21 mouse cellular contexts compared by ENCODE assay signal in genomic region chr12:85647955-85648354, GRCm38 (mm10). TPM values are rescaled to one million over a fixed set of nuclear protein-coding genes. Genes with fewer than 3 reads are reported as not detected.
A peak's percentile ranks its signal among the peaks of the same experiment; 100 is the strongest.
DNase-seq lines count a peak whose midpoint lies in the region; ATAC-seq and TF ChIP-seq lines count a peak whose summit lies in the region.
"Had no signal": no experiment of that assay in that cellular context is flagged by ENCODE, and none has a peak within 500 bp of the region (broad histone marks: within the 10 kb centered on the region; RNA-seq: fewer than 3 reads in every experiment).

No protein-coding gene starts in this region.

- no peak for TF ChIP-seq CTCF in bone marrow, adult 2 months (IDR thresholded peaks at IDR 0.05; ENCODE audit: control insufficient read depth, insufficient read depth, low read length)
- no peak for TF ChIP-seq CTCF in liver, postnatal 0 days (IDR thresholded peaks at IDR 0.05; ENCODE audit: low read depth)

- WGBS in liver, embryonic 15.5 days (ENCODE audit: insufficient replicate concordance), result 15% methylated on average over 1 of the region's 1 CpGs
- WGBS in bone marrow, adult 2 months, result 5% methylated on average over 1 of the region's 1 CpGs
- 20% methylated on average over 1 of the region's 1 CpGs for WGBS in liver, postnatal 0 days (ENCODE audit: insufficient replicate concordance)
- 97% methylated on average over 1 of the region's 1 CpGs for WGBS in neural tube, embryonic 15.5 days

- TF ChIP-seq EP300 in liver, postnatal 0 days (IDR thresholded peaks at IDR 0.05; ENCODE audit: low read depth), result no peak

- ATAC-seq in liver, embryonic 15.5 days (ENCODE audit: insufficient read depth), result no peak
- ATAC-seq in liver, postnatal 0 days, result peak; percentile 27; the same call in 1 of the 2 replicates
- peak; percentile 45 for ATAC-seq in neutrophil, adult 5-6 weeks (ENCODE audit: extremely low read depth, insufficient number of reproducible peaks, low FRiP score, poor library complexity, severe bottlenecking)
- no peak for ATAC-seq in neural tube, embryonic 15.5 days (ENCODE audit: low FRiP score)
- ATAC-seq: forebrain, embryonic 16.5 days; intestine, postnatal 0 days; midbrain, embryonic 13.5 days had no signal

- no peak overlapping the region for H3K4me3 ChIP-seq in liver, embryonic 15.5 days (replicated peaks)
- H3K4me3 ChIP-seq in bone marrow, adult 2 months (replicated peaks; ENCODE audit: control insufficient read depth, low read depth, low read length), result no peak overlapping the region
- no peak overlapping the region for H3K4me3 ChIP-seq in liver, postnatal 0 days (ENCODE audit: low read depth, low read length)
- H3K4me3 ChIP-seq in neural tube, embryonic 15.5 days (replicated peaks), result no peak overlapping the region
- H3K4me3 ChIP-seq: erythroblast, embryonic 14.5 days; heart, embryonic 10.5 days; limb, embryonic 10.5 days; limb, embryonic 15.5 days; midbrain, embryonic 13.5 days had no signal

- TF ChIP-seq POLR2A in bone marrow, adult 2 months (IDR thresholded peaks at IDR 0.05; ENCODE audit: borderline replicate concordance, control insufficient read depth, low read depth, low read length), result no peak

- H3K27me3 ChIP-seq in liver, embryonic 15.5 days, result no peaks in the 10 kb centered on the region
- no peaks in the 10 kb centered on the region for H3K27me3 ChIP-seq in liver, postnatal 0 days (ENCODE audit: insufficient read depth, low read length)
- H3K27me3 ChIP-seq in neural tube, embryonic 15.5 days (replicated peaks), result no peaks in the 10 kb centered on the region
- H3K27me3 ChIP-seq: limb, embryonic 15.5 days; midbrain, embryonic 13.5 days had no signal

- no peaks in the 10 kb centered on the region; the same call in 1 of the 2 replicates for H3K4me1 ChIP-seq in liver, embryonic 15.5 days (replicated peaks)
- peaks cover 14% of the 10 kb centered on the region for H3K4me1 ChIP-seq in bone marrow, adult 2 months (ENCODE audit: control insufficient read depth, insufficient read depth, low read length)
- peaks cover 7% of the 10 kb centered on the region for H3K4me1 ChIP-seq in liver, postnatal 0 days (ENCODE audit: insufficient read depth)
- no peaks in the 10 kb centered on the region for H3K4me1 ChIP-seq in neural tube, embryonic 15.5 days
- H3K4me1 ChIP-seq: midbrain, embryonic 13.5 days had no signal

- H3K9ac ChIP-seq in liver, embryonic 15.5 days, result no peak overlapping the region
- H3K9ac ChIP-seq in liver, postnatal 0 days (replicated peaks), result no peak overlapping the region
- no peak overlapping the region for H3K9ac ChIP-seq in neural tube, embryonic 15.5 days (replicated peaks)
- H3K9ac ChIP-seq: hindbrain, embryonic 14.5 days; limb, embryonic 15.5 days; lung, embryonic 14.5 days; midbrain, embryonic 13.5 days had no signal

- H3K9me3 ChIP-seq in liver, embryonic 15.5 days (replicated peaks), result no peaks in the 10 kb centered on the region
- H3K9me3 ChIP-seq in liver, postnatal 0 days (ENCODE audit: low read length), result no peaks in the 10 kb centered on the region
- H3K9me3 ChIP-seq in neural tube, embryonic 15.5 days (replicated peaks), result no peaks in the 10 kb centered on the region
- H3K9me3 ChIP-seq: heart, embryonic 10.5 days; limb, embryonic 10.5 days; limb, embryonic 15.5 days; midbrain, embryonic 13.5 days had no signal

- H3K4me2 ChIP-seq in liver, embryonic 15.5 days, result peak overlapping the region; percentile 13; the same call in 1 of the 2 replicates
- peak overlapping the region; percentile 29; the same call in 1 of the 2 replicates for H3K4me2 ChIP-seq in liver, postnatal 0 days (ENCODE audit: low read depth, low read length)
- no peak overlapping the region for H3K4me2 ChIP-seq in neural tube, embryonic 15.5 days
- H3K4me2 ChIP-seq: hindbrain, embryonic 14.5 days; limb, embryonic 15.5 days; lung, embryonic 14.5 days; midbrain, embryonic 13.5 days had no signal

- H3K27ac ChIP-seq in liver, embryonic 15.5 days (replicated peaks), result peak overlapping the region; percentile 14; the same call in 1 of the 2 replicates
- H3K27ac ChIP-seq in bone marrow, adult 2 months (ENCODE audit: control insufficient read depth, insufficient read depth, low read depth, low read length, poor library complexity), result peak overlapping the region; percentile 75; the same call in 1 of the 2 replicates
- H3K27ac ChIP-seq in liver, postnatal 0 days (ENCODE audit: low read depth), result peak overlapping the region; percentile 74
- H3K27ac ChIP-seq in neural tube, embryonic 15.5 days (replicated peaks), result no peak overlapping the region
- H3K27ac ChIP-seq: heart, embryonic 10.5 days; hindbrain, embryonic 14.5 days; limb, embryonic 10.5 days; limb, embryonic 15.5 days; midbrain, embryonic 13.5 days had no signal

- H3K36me3 ChIP-seq in liver, embryonic 15.5 days (replicated peaks), result no peaks in the 10 kb centered on the region
- no peaks in the 10 kb centered on the region for H3K36me3 ChIP-seq in liver, postnatal 0 days (replicated peaks; ENCODE audit: insufficient read depth, low read length)
- H3K36me3 ChIP-seq in neural tube, embryonic 15.5 days, result no peaks in the 10 kb centered on the region
- H3K36me3 ChIP-seq: heart, embryonic 10.5 days; limb, embryonic 10.5 days; midbrain, embryonic 13.5 days had no signal

- DNase-seq in liver, result no peak
- no peak for DNase-seq in liver, postnatal 0 days
- no peak for DNase-seq in spleen, postnatal 4 days (ENCODE audit: low spot score in 2 of 2)
- DNase-seq in c-Kit-positive CD71-positive TER-119-positive erythroid progenitor cells, embryonic 14.5 days (ENCODE audit: low spot score), result no peak
- DNase-seq: adrenal gland, adult 8-10 months; right cerebral cortex, adult 18-20 months had no signal

RNA-seq across cellular contexts. Expression of gene Batf, which starts 38.5 kb away (rescaled TPM):
- 4.4 and 4.6 TPM in 2 replicates for polyA plus RNA-seq in liver, embryonic 15.5 days (2015; fragmentation: Nextera tagmentation; extraction: Ambion mirVana)
- polyA plus RNA-seq in bone marrow, adult 2 months (2011; ENCODE audit: insufficient read depth, insufficient read length, low replicate concordance, missing spikeins), result 4.1 and 11.7 TPM in 2 replicates
- 3.3 and 4.2 TPM in 2 replicates for polyA plus RNA-seq in liver, postnatal 0 days (2015; fragmentation: Nextera tagmentation; extraction: Ambion mirVana)
- total RNA-seq in neutrophil, adult 5-6 weeks (2017), result 48.5 and 55.7 TPM in 2 replicates
- polyA plus RNA-seq in neural tube, embryonic 15.5 days (2015; fragmentation: Nextera tagmentation; extraction: Ambion mirVana), result 0.44 and 2.9 TPM in 2 replicates
- total RNA-seq: gastrocnemius, adult 8-10 months had no signal

RNA-seq across cellular contexts. Expression of gene Jdp2, which starts 49.1 kb away (rescaled TPM):
- 0.09 and 0.10 TPM in 2 replicates for polyA plus RNA-seq in liver, embryonic 15.5 days (2015; fragmentation: Nextera tagmentation; extraction: Ambion mirVana)
- polyA plus RNA-seq in bone marrow, adult 2 months (2011; ENCODE audit: insufficient read depth, insufficient read length, low replicate concordance, missing spikeins), result 10.0 and 21.2 TPM in 2 replicates
- polyA plus RNA-seq in liver, postnatal 0 days (2015; fragmentation: Nextera tagmentation; extraction: Ambion mirVana), result 0.25 and 0.33 TPM in 2 replicates
- 63.4 and 67.7 TPM in 2 replicates for total RNA-seq in neutrophil, adult 5-6 weeks (2017)
- polyA plus RNA-seq in neural tube, embryonic 15.5 days (2015; fragmentation: Nextera tagmentation; extraction: Ambion mirVana), result 0.68 and 0.69 TPM in 2 replicates
- polyA plus RNA-seq: activated CD4-positive, CD25-positive, alpha-beta regulatory T cell, adult 4 months; limb, embryonic 10.5 days had no signal

Comparison
In these comparisons a context has a peak if more than half of its experiments do, and no peak if none do; other contexts are left out.
1. ATAC-seq: peak in liver, postnatal 0 days (single experiment) and neutrophil, adult 5-6 weeks (single experiment); none in liver, embryonic 15.5 days (single experiment) and neural tube, embryonic 15.5 days (single experiment).